Mouse (Mus musculus): ENCODE results near the gene Mymx.
"Not testable (repeated sequence)": the region's sequence is repeated elsewhere in the genome, so short reads cannot be mapped to it uniquely, and the experiment has no call there.

- TF ChIP-seq CTCF (IDR thresholded peaks at IDR 0.05; ENCODE audit: borderline replicate concordance, insufficient read depth, low read length); POLR2A (IDR thresholded peaks at IDR 0.05; ENCODE audit: low read depth, low read length): not testable (repeated sequence)
Observed at GRCm38 (mm10) chr17:45623425-45623824, 21.5 kb upstream of the Mymx start.
